Mouse (Mus musculus): ENCODE data around the gene Jmjd7. TPM values are rescaled to one million over a fixed set of nuclear protein-coding genes. Genes with fewer than 3 reads are reported as not detected.

Gene Jmjd7
- total RNA-seq (2014; fragmentation: Nextera tagmentation), result 2.3 and 7.9 TPM in 2 replicates
- 3.5 and 4.0 TPM in 2 replicates for total RNA-seq (2017)

GRCm38 (mm10) chr2:120026984-120027949 lies at the start of gene Jmjd7, which contains the start of gene Gm28042:
Jmjd7 (plus strand) TSS chr2:120027483.
Gm28042 (plus strand) TSS chr2:120027493.
- ATAC-seq (replicated peaks; ENCODE audit: poor library complexity, severe bottlenecking), result peak; percentile 91

- no peak for ATAC-seq (replicated peaks; ENCODE audit: poor library complexity, severe bottlenecking)
Measured at GRCm38 (mm10) chr2:119980343-119980986, 46.8 kb upstream of the Jmjd7 start.

GRCm38 (mm10) chr2:119981631-119982030 lies 45.7 kb upstream of the Jmjd7 start:
- no peak for ATAC-seq (replicated peaks; ENCODE audit: poor library complexity, severe bottlenecking)

GRCm38 (mm10) chr2:119985871-119986270 lies 41.4 kb upstream of the Jmjd7 start:
- no peak for ATAC-seq (replicated peaks; ENCODE audit: poor library complexity, severe bottlenecking)

GRCm38 (mm10) chr2:119986369-119986768 lies 40.9 kb upstream of the Jmjd7 start:
- no peak for ATAC-seq (replicated peaks; ENCODE audit: poor library complexity, severe bottlenecking)

GRCm38 (mm10) chr2:119987441-119987840 lies 39.8 kb upstream of the Jmjd7 start:
- no peak for ATAC-seq (replicated peaks; ENCODE audit: poor library complexity, severe bottlenecking)

GRCm38 (mm10) chr2:119988952-119989351 lies 38.3 kb upstream of the Jmjd7 start:
- ATAC-seq (replicated peaks; ENCODE audit: poor library complexity, severe bottlenecking), result no peak

- ATAC-seq (replicated peaks; ENCODE audit: poor library complexity, severe bottlenecking), result no peak
Measured at GRCm38 (mm10) chr2:119990881-119991280, 36.4 kb upstream of the Jmjd7 start.

GRCm38 (mm10) chr2:119992349-119992748 lies 34.9 kb upstream of the Jmjd7 start:
- ATAC-seq (replicated peaks; ENCODE audit: poor library complexity, severe bottlenecking), result no peak

GRCm38 (mm10) chr2:119993515-119993914 lies 33.8 kb upstream of the Jmjd7 start:
- no peak for ATAC-seq (replicated peaks; ENCODE audit: poor library complexity, severe bottlenecking)

- no peak for ATAC-seq (replicated peaks; ENCODE audit: poor library complexity, severe bottlenecking)
Measured at GRCm38 (mm10) chr2:119994839-119995238, 32.4 kb upstream of the Jmjd7 start.

GRCm38 (mm10) chr2:119995391-119996281 lies 31.6 kb upstream of the Jmjd7 start:
- ATAC-seq (replicated peaks; ENCODE audit: poor library complexity, severe bottlenecking), result peak; percentile 63

- no peak for ATAC-seq (replicated peaks; ENCODE audit: poor library complexity, severe bottlenecking)
Measured at GRCm38 (mm10) chr2:119997354-119997753, 29.9 kb upstream of the Jmjd7 start.

- no peak for ATAC-seq (replicated peaks; ENCODE audit: poor library complexity, severe bottlenecking)
Measured at GRCm38 (mm10) chr2:119999731-120000130, 27.6 kb upstream of the Jmjd7 start.

GRCm38 (mm10) chr2:120000882-120001584 lies 26.2 kb upstream of the Jmjd7 start:
- ATAC-seq (replicated peaks; ENCODE audit: poor library complexity, severe bottlenecking), result peak; percentile 42

- ATAC-seq (replicated peaks; ENCODE audit: poor library complexity, severe bottlenecking), result no peak
Measured at GRCm38 (mm10) chr2:120001956-120002355, 25.3 kb upstream of the Jmjd7 start.

GRCm38 (mm10) chr2:120003970-120004369 lies 23.3 kb upstream of the Jmjd7 start:
- no peak for ATAC-seq (replicated peaks; ENCODE audit: poor library complexity, severe bottlenecking)

- ATAC-seq (replicated peaks; ENCODE audit: poor library complexity, severe bottlenecking), result no peak
Measured at GRCm38 (mm10) chr2:120006696-120007095, 20.6 kb upstream of the Jmjd7 start.

GRCm38 (mm10) chr2:120007680-120008210 lies 19.5 kb upstream of the Jmjd7 start:
- ATAC-seq (replicated peaks; ENCODE audit: poor library complexity, severe bottlenecking), result no peak
